Mouse (Mus musculus) stomach, embryonic 14.5 days (tissue): Measurements from ENCODE around the gene Gm17359. TPM values are rescaled to one million over a fixed set of nuclear protein-coding genes. Genes with fewer than 3 reads are reported as not detected.

Source experiments
- ATAC-seq: fragments of 200-750 bp; cut with Nextera tagmentation; 2 replicates; pipeline ENCODE4 v1.8.0; 2017; ENCODE audit warnings: low read depth, moderate TSS enrichment; ENCODE audit not compliant: insufficient number of reproducible peaks, insufficient read depth, low FRiP score
- H3K27ac ChIP-seq: fragments of 300-500 bp; sonication (generic); 2 replicates; pipeline ENCODE4 v1.5.1; 2014; ENCODE audit warnings: mild to moderate bottlenecking, low read length, moderate library complexity, mixed read lengths
- H3K27me3 ChIP-seq: fragments of 300-500 bp; sonication (generic); 2 replicates; pipeline ENCODE4 v1.6.1; 2014; ENCODE audit warnings: low read length, control low read depth, mixed read lengths; ENCODE audit not compliant: control insufficient read depth, insufficient read depth
- H3K36me3 ChIP-seq: fragments of 300-500 bp; sonication (generic); 2 replicates; pipeline ENCODE4 v1.6.1; 2014; ENCODE audit warnings: mild to moderate bottlenecking, control low read depth, low read length, moderate library complexity, mixed read lengths; ENCODE audit not compliant: control insufficient read depth, insufficient read depth
- H3K4me1 ChIP-seq: fragments of 300-500 bp; sonication (generic); 2 replicates; pipeline ENCODE4 v1.6.1; 2014; ENCODE audit warnings: low read length, control low read depth, mixed read lengths; ENCODE audit not compliant: control insufficient read depth, insufficient read depth
- H3K4me2 ChIP-seq: fragments of 300-500 bp; sonication (generic); replicated peaks from 2 replicates; pipeline ENCODE4 v1.6.1; 2014; ENCODE audit warnings: low read depth, low read length, control low read depth
- H3K4me3 ChIP-seq: fragments of 300-500 bp; sonication (generic); 2 replicates; pipeline ENCODE4 v1.5.1; 2014; ENCODE audit warnings: low read depth, low read length, control low read depth
- H3K9ac ChIP-seq: fragments of 300-500 bp; sonication (generic); replicated peaks from 2 replicates; pipeline ENCODE4 v1.6.1; 2014; ENCODE audit warnings: low read depth, mild to moderate bottlenecking, control low read depth, low read length, moderate library complexity, mixed read lengths
- H3K9me3 ChIP-seq: fragments of 300-500 bp; sonication (generic); 2 replicates; pipeline ENCODE4 v1.6.1; 2016; ENCODE audit warnings: low read depth, low read length, control low read depth; ENCODE audit not compliant: control insufficient read depth
- WGBS: fragments of 180-500 bp; shearing (Covaris S2); extraction: QIAGEN DNeasy Blood & Tissue Kit; methylation state at CpG from one replicate; pipeline ENCODE4 v1.1.7; 2014; 5-methylcytosine and 5-hydroxymethylcytosine counted together
- polyA plus RNA-seq: library from polyadenylated mRNA; unstranded; fragments of >200 nt; fragmentation: Nextera tagmentation; extraction: Ambion mirVana; gene quantifications from 2 replicates; pipeline ENCODE4 v1.2.1, GENCODE M21; 2014

Gm17359 gene
- polyA plus RNA-seq, 1 experiment from 2014 or later, result not detected

DNA sequence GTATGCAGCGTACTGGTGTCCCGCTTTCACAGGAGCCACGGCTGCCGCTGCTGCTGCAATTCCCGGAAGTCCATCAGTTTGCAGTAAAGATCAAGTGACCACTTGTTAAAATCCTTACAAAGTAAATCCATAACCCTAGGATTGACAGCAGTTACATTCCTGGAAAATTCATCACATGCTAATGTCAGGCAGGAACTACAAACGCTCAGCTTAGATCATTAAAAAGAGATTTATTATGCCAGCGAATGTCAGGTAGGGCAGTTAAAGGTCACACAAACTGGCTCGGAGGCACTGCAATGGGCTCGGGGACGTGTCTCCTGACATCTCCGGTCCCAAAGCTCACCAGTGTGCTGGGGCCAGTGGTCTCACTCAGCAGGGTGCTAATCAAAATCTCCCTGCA, 119.3 kb downstream of the Gm17359 start:
- no peak overlapping the region for H3K4me2 ChIP-seq
- H3K4me3 ChIP-seq, result no peak overlapping the region
- 31% methylated on average over 11 of the region's 11 CpGs for WGBS
- H3K27ac ChIP-seq, result no peak overlapping the region
- H3K9ac ChIP-seq, result no peak overlapping the region
- H3K27me3 ChIP-seq, result no peaks in the 10 kb centered on the region
- H3K4me1 ChIP-seq, result no peaks in the 10 kb centered on the region
- H3K36me3 ChIP-seq, result peaks cover 15% of the 10 kb centered on the region
- ATAC-seq, result no peak
- H3K9me3 ChIP-seq, result no peaks in the 10 kb centered on the region

DNA sequence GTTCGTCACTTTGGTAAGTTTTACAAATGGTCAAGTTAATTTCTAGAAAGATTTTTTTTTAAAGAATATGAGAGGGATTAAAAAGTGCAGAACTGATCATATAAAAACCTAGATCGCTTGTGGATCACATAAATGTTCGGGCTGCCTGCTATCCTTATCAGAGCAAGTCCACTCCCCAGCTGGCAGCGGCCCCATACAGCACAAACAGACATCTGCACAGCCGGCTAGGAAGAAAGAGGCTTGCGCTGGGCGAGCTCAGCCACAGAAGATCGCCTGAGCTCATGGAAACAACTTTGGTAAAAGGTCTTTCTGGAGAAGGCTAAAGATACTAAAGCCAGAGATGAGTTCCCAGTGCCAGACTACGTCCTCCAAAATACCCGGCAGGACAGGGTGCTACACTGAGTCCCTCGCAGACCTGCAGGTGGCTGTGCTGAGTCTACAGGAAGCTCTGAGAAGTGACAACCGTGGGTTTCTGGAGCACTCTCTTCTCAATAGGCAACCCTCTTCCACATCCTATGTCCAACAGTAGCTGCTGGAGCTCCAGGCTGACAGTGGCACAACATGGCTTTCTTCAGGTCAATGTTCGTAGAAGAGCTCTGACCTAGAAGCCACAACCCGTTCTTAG, 122.3 kb downstream of the Gm17359 start:
- no peak overlapping the region for H3K4me3 ChIP-seq
- H3K4me1 ChIP-seq, result no peaks in the 10 kb centered on the region
- H3K9me3 ChIP-seq, result no peaks in the 10 kb centered on the region
- no peaks in the 10 kb centered on the region for H3K27me3 ChIP-seq
- no peak overlapping the region for H3K9ac ChIP-seq
- 85% methylated on average over 14 of the region's 14 CpGs for WGBS
- H3K36me3 ChIP-seq, result peaks cover 19% of the 10 kb centered on the region
- no peak for ATAC-seq
- no peak overlapping the region for H3K4me2 ChIP-seq
- no peak overlapping the region for H3K27ac ChIP-seq

DNA sequence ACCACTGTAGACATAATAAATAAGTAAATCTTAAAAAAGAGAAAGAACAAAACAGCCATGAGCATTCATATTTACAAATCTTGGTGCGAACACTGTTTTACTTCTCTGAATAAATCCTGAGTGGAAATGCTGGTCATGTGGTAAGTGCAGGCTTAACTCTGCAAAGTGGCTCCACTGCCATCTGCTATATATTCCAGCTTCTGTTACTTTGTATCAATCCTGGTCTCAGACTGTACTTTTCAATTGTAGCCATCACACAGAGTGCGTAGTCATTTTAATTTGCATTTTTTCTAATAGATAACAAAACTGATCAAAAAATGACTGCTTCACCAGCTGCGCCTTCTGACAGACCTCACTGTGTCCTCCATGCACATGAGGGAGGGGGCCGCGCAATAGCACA, 133.0 kb downstream of the Gm17359 start:
- Histone ChIP-seq H3K4me3 (no peak overlapping the region), H3K36me3 (no peaks in the 10 kb centered on the region; the same call in 1 of the 2 replicates), H3K4me2 (no peak overlapping the region), H3K9me3 (no peaks in the 10 kb centered on the region), H3K27ac (no peak overlapping the region), H3K27me3 (no peaks in the 10 kb centered on the region), H3K4me1 (no peaks in the 10 kb centered on the region), H3K9ac (no peak overlapping the region)
- no peak for ATAC-seq
- WGBS, result 99% methylated on average over 5 of the region's 5 CpGs

DNA sequence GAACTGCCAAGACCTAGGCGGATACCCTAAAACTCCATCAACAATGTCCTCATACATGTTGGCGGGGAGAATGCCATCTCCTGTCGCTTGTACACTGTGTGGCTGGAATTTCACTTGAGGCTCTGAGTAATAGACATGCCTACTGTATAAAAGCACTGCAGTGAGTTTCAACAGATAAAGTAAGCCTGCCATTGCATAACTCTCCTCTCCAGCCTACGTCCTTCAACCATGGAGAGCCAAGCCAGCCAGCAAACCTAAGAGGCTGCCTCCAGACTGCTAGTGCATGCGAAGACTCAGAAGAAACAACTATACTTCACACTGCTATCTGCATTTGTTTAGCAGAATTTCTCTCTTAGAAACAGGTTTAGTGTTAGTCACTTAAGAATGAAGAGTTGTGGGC, 135.9 kb downstream of the Gm17359 start:
- H3K4me3 ChIP-seq, result no peak overlapping the region
- 97% methylated on average over 5 of the region's 5 CpGs for WGBS

DNA sequence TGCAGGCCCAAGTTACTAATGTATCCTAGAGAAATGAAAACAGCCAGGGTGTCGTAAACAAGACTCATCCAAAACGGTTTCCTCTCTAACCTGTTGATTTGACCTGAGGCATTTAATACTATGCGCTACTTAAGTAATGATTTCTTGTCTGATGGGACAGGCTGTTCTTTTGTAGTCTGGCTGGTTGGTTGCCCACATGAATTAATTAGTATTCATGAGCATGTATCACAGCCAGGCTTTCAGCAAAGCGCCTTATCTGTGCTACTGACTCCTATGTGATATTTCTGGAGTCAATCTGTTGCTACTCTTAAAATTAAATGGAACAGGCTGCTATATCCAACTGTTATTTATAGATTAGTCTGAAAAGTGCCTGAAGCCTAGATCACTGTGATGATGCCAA, 138.4 kb downstream of the Gm17359 start:
- ATAC-seq, result no peak
- 76% methylated on average over 4 of the region's 4 CpGs for WGBS
- H3K4me3 ChIP-seq, result no peak overlapping the region

More for the DNA sequence above, 135.9 kb downstream of the Gm17359 start:
- no peak for ATAC-seq
- Histone ChIP-seq H3K27ac (no peak overlapping the region), H3K27me3 (no peaks in the 10 kb centered on the region), H3K4me1 (no peaks in the 10 kb centered on the region), H3K36me3 (no peaks in the 10 kb centered on the region; the same call in 1 of the 2 replicates), H3K9ac (no peak overlapping the region), H3K4me2 (no peak overlapping the region), H3K9me3 (no peaks in the 10 kb centered on the region)

DNA sequence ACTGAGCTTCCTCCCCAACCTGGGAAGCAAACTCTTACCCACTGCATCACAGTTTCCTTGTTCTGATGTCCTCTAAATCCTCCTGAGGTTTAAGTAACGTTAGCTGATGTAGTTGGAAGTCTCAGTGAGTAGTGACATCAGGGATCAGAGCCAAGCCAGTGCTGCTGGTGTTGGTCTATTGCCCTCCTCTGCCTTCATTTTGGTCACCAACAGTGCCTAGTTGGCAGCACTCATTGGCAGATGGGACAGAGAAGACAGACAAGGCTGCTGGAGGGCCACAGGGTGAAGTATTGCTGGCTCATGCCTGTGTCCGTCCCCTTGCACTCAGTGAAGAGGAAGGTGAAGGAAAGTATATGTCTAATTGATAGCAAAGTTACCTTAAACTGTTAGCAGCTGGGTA, 139.5 kb downstream of the Gm17359 start:
- WGBS, result 76% methylated on average over 2 of the region's 2 CpGs

More for the DNA sequence above, 138.4 kb downstream of the Gm17359 start:
- H3K9ac ChIP-seq, result no peak overlapping the region
- no peaks in the 10 kb centered on the region for H3K4me1 ChIP-seq
- H3K36me3 ChIP-seq, result no peaks in the 10 kb centered on the region; the same call in 1 of the 2 replicates
- no peaks in the 10 kb centered on the region for H3K9me3 ChIP-seq
- no peaks in the 10 kb centered on the region for H3K27me3 ChIP-seq
- H3K27ac ChIP-seq, result no peak overlapping the region
- H3K4me2 ChIP-seq, result no peak overlapping the region

DNA sequence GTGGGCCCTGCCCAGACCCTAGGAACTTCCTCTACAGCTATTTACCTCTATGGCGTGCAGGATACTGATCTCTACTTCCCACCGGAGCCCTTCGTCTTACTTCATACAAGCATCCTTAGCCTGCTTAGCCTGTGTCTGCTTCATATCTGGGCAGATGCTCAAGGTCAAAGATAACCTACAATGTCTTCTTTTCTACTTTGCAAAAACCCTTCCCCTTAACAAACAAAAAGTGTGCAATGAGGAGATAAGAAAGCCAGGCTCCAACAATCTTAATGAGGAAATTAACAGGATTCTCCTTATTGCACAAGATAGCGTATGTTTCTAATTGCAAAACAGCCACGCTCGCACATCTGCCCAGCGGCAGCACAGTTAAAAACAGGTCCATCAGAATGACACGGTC, 141.9 kb downstream of the Gm17359 start:
- H3K9me3 ChIP-seq, result no peaks in the 10 kb centered on the region
- H3K4me2 ChIP-seq, result no peak overlapping the region
- H3K27ac ChIP-seq, result no peak overlapping the region
- 85% methylated on average over 8 of the region's 8 CpGs for WGBS
- peaks cover 8% of the 10 kb centered on the region; the same call in 1 of the 2 replicates for H3K36me3 ChIP-seq
- no peaks in the 10 kb centered on the region for H3K27me3 ChIP-seq
- H3K4me3 ChIP-seq, result no peak overlapping the region
- ATAC-seq, result no peak
- no peaks in the 10 kb centered on the region for H3K4me1 ChIP-seq
- H3K9ac ChIP-seq, result no peak overlapping the region

More for the DNA sequence above, 139.5 kb downstream of the Gm17359 start:
- H3K36me3 ChIP-seq, result 0 out of 2 replicates have a peak, but pooled peaks cover 4% of the 10 kb centered on the region
- H3K4me2 ChIP-seq, result no peak overlapping the region
- no peak for ATAC-seq
- no peaks in the 10 kb centered on the region for H3K4me1 ChIP-seq
- no peak overlapping the region for H3K4me3 ChIP-seq
- no peaks in the 10 kb centered on the region for H3K27me3 ChIP-seq
- H3K9ac ChIP-seq, result no peak overlapping the region
- no peak overlapping the region for H3K27ac ChIP-seq
- H3K9me3 ChIP-seq, result no peaks in the 10 kb centered on the region

DNA sequence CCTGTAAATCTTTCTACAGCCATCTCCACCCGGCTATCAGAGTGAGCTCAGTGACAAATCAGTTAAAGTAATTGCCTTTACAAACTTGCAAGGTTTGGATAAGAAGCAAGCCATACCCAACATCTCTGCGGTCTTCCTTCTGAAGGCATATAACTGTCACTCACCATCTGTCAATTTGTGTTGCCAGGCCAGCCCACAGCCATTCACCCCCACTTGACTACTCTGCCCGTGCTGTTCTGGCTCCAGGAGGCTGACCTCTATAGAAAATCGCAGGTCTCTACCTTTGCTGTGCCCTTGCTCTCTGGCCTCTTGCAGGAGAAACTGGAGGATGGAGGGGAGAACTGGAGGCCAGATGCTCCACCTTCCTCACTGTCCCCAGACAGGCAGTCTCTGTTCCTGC, 142.4 kb downstream of the Gm17359 start:
- H3K9ac ChIP-seq, result no peak overlapping the region
- H3K27ac ChIP-seq, result no peak overlapping the region
- H3K9me3 ChIP-seq, result no peaks in the 10 kb centered on the region
- no peak overlapping the region for H3K4me2 ChIP-seq
- H3K4me1 ChIP-seq, result no peaks in the 10 kb centered on the region
- H3K4me3 ChIP-seq, result no peak overlapping the region
- no peaks in the 10 kb centered on the region for H3K27me3 ChIP-seq
- peaks cover 8% of the 10 kb centered on the region; the same call in 1 of the 2 replicates for H3K36me3 ChIP-seq
- ATAC-seq, result no peak
- WGBS, result 77% methylated on average over 4 of the region's 4 CpGs
